Comparison of ENCODE assay signal across 10 mouse cellular contexts in the genomic region with DNA sequence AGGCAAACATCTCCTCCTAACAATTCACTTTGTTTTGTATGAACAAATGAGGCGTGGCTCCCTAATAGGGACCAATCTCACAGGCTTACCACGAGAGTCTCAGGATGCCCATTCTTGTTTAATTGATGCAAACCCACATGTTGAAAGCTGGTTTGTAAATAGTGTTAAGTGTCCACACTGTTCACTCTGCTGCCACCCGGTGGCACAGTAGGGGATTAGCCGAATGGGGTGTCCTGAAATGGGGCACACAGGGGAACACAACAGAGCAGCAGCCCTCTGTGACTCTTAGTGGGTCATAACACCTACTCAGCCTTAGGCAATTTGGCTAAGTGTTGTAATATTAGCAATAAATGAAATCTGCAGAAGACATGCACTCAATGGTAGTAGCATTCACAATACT.
DNase-seq lines count a peak whose midpoint lies in the region; ATAC-seq lines count a peak whose summit lies in the region.
"Had no signal": no experiment of that assay in that cellular context is flagged by ENCODE, and none has a peak within 500 bp of the region (broad histone marks: within the 10 kb centered on the region; RNA-seq: fewer than 3 reads in every experiment).

No protein-coding gene starts in this region.

- WGBS in heart, embryonic 12.5 days = 10% methylated on average over 4 of the region's 4 CpGs
- 6% methylated on average over 4 of the region's 4 CpGs for WGBS in embryonic facial prominence, embryonic 14.5 days
- WGBS in midbrain, embryonic 15.5 days = 7% methylated on average over 4 of the region's 4 CpGs

- no peaks in the 10 kb centered on the region for H3K36me3 ChIP-seq in heart, embryonic 12.5 days
- no peaks in the 10 kb centered on the region for H3K36me3 ChIP-seq in embryonic facial prominence, embryonic 14.5 days (ENCODE audit: control insufficient read depth, insufficient read depth, low read length)
- no peaks in the 10 kb centered on the region for H3K36me3 ChIP-seq in midbrain, embryonic 15.5 days (replicated peaks)
- H3K36me3 ChIP-seq: G1E; limb, embryonic 15.5 days had no signal

- ATAC-seq in heart, embryonic 12.5 days (ENCODE audit: insufficient number of reproducible peaks, low FRiP score) = no peak
- ATAC-seq in embryonic facial prominence, embryonic 14.5 days (ENCODE audit: low read depth) = peak; percentile 79
- peak; percentile 75 for ATAC-seq in midbrain, embryonic 15.5 days (replicated peaks)

- no peaks in the 10 kb centered on the region for H3K9me3 ChIP-seq in heart, embryonic 12.5 days (replicated peaks)
- no peaks in the 10 kb centered on the region for H3K9me3 ChIP-seq in embryonic facial prominence, embryonic 14.5 days (ENCODE audit: control insufficient read depth, low read length)
- no peaks in the 10 kb centered on the region for H3K9me3 ChIP-seq in midbrain, embryonic 15.5 days
- H3K9me3 ChIP-seq: limb, embryonic 15.5 days had no signal

- no peak overlapping the region for H3K4me3 ChIP-seq in heart, embryonic 12.5 days
- no peak overlapping the region for H3K4me3 ChIP-seq in embryonic facial prominence, embryonic 14.5 days (ENCODE audit: low read depth, low read length)
- no peak overlapping the region for H3K4me3 ChIP-seq in midbrain, embryonic 15.5 days
- H3K4me3 ChIP-seq: limb, embryonic 15.5 days had no signal

- H3K4me1 ChIP-seq in heart, embryonic 12.5 days (replicated peaks) = no peaks in the 10 kb centered on the region
- no peaks in the 10 kb centered on the region for H3K4me1 ChIP-seq in embryonic facial prominence, embryonic 14.5 days (ENCODE audit: control insufficient read depth, insufficient read depth, low read length)
- H3K4me1 ChIP-seq in midbrain, embryonic 15.5 days = no peaks in the 10 kb centered on the region
- H3K4me1 ChIP-seq: limb, embryonic 15.5 days had no signal

- H3K4me2 ChIP-seq in heart, embryonic 12.5 days = no peak overlapping the region
- H3K4me2 ChIP-seq in embryonic facial prominence, embryonic 14.5 days (ENCODE audit: low read depth, low read length) = no peak overlapping the region
- no peak overlapping the region for H3K4me2 ChIP-seq in midbrain, embryonic 15.5 days
- H3K4me2 ChIP-seq: limb, embryonic 15.5 days had no signal

- H3K9ac ChIP-seq in heart, embryonic 12.5 days = no peak overlapping the region
- H3K9ac ChIP-seq in embryonic facial prominence, embryonic 14.5 days (ENCODE audit: low read depth, low read length) = no peak overlapping the region
- H3K9ac ChIP-seq in midbrain, embryonic 15.5 days = no peak overlapping the region
- H3K9ac ChIP-seq: limb, embryonic 15.5 days had no signal

- no peak overlapping the region for H3K27ac ChIP-seq in heart, embryonic 12.5 days (ENCODE audit: poor library complexity, severe bottlenecking)
- H3K27ac ChIP-seq in embryonic facial prominence, embryonic 14.5 days (replicated peaks; ENCODE audit: low read depth, low read length) = no peak overlapping the region
- H3K27ac ChIP-seq in midbrain, embryonic 15.5 days = no peak overlapping the region
- H3K27ac ChIP-seq: limb, embryonic 15.5 days had no signal

- peak; percentile 7 to 41 for DNase-seq in heart, adult 18-20 months
- peak; percentile 64 for DNase-seq in adrenal gland, postnatal 25 days
- DNase-seq in embryonic facial prominence, embryonic 14.5 days (ENCODE audit: low spot score) = peak; percentile 69
- peak; percentile 27 for DNase-seq in induced T-regulatory cell, adult 2 months (ENCODE audit: low read depth)
- peak; percentile 48 for DNase-seq in left cerebral cortex, adult 11 months (ENCODE audit: low spot score)
- peak; percentile 78 for DNase-seq in testis, postnatal 10 days (ENCODE audit: low spot score)

- H3K27me3 ChIP-seq in heart, embryonic 12.5 days (replicated peaks) = 0 out of 2 replicates have a peak, but pooled peaks cover 5% of the 10 kb centered on the region
- no peaks in the 10 kb centered on the region for H3K27me3 ChIP-seq in embryonic facial prominence, embryonic 14.5 days (replicated peaks; ENCODE audit: control insufficient read depth, insufficient read depth, low read length)
- no peaks in the 10 kb centered on the region for H3K27me3 ChIP-seq in midbrain, embryonic 15.5 days (replicated peaks)

Comparison
In these comparisons a context has a peak if more than half of its experiments do, and no peak if none do; other contexts are left out.
1. DNase-seq: peak in every context shown above with its lines; median percentile 78 in testis, postnatal 10 days; 69 in embryonic facial prominence, embryonic 14.5 days; 64 in adrenal gland, postnatal 25 days; 48 in left cerebral cortex, adult 11 months; 27 in induced T-regulatory cell, adult 2 months; 24 in heart, adult 18-20 months.